Mouse (Mus musculus) kidney, embryonic 14.5 days (tissue): ENCODE measurements around the gene Hsp90b1. TPM values are rescaled to one million over a fixed set of nuclear protein-coding genes. Genes with fewer than 3 reads are reported as not detected.
A peak's percentile ranks its signal among the peaks of the same experiment; 100 is the strongest.

Experiments
- ATAC-seq: fragments of 200-750 bp; cut with Nextera tagmentation; 2 replicates; pipeline ENCODE4 v1.8.0; 2017; ENCODE audit warnings: moderate number of reproducible peaks, mild to moderate bottlenecking, moderate TSS enrichment, moderate library complexity; ENCODE audit not compliant: low FRiP score, low TSS enrichment
- H3K27ac ChIP-seq: fragments of 300-500 bp; sonication (generic); 2 replicates; pipeline ENCODE4 v1.5.1; 2014; ENCODE audit warnings: low read depth, mild to moderate bottlenecking, low read length, moderate library complexity, mixed read lengths
- H3K27me3 ChIP-seq: fragments of 300-500 bp; sonication (generic); 2 replicates; pipeline ENCODE4 v1.6.1; 2014; ENCODE audit warnings: mild to moderate bottlenecking, low read length; ENCODE audit not compliant: control insufficient read depth, insufficient read depth
- H3K36me3 ChIP-seq: fragments of 300-500 bp; sonication (generic); 2 replicates; pipeline ENCODE4 v1.6.1; 2014; ENCODE audit warnings: low read length, mixed read lengths; ENCODE audit not compliant: control insufficient read depth, insufficient read depth
- H3K4me1 ChIP-seq: fragments of 300-500 bp; sonication (generic); 2 replicates; pipeline ENCODE4 v1.6.1; 2014; ENCODE audit warnings: low read length, mixed read lengths; ENCODE audit not compliant: control insufficient read depth, insufficient read depth
- H3K4me2 ChIP-seq: fragments of 300-500 bp; sonication (generic); replicated peaks from 2 replicates; pipeline ENCODE4 v1.6.1; 2014; ENCODE audit warnings: low read depth, mild to moderate bottlenecking, low read length
- H3K4me3 ChIP-seq: fragments of 300-500 bp; sonication (generic); 2 replicates; pipeline ENCODE4 v1.5.1; 2014; ENCODE audit warnings: mild to moderate bottlenecking, low read length
- H3K9ac ChIP-seq: fragments of 300-500 bp; sonication (generic); 2 replicates; pipeline ENCODE4 v1.6.1; 2014; ENCODE audit warnings: low read depth, mild to moderate bottlenecking, low read length, moderate library complexity
- H3K9me3 ChIP-seq: fragments of 300-500 bp; sonication (generic); 2 replicates; pipeline ENCODE4 v1.6.1; 2016; ENCODE audit warnings: low read length; ENCODE audit not compliant: control insufficient read depth
- WGBS: fragments of 180-500 bp; shearing (Covaris S2); extraction: QIAGEN DNeasy Blood & Tissue Kit; methylation state at CpG from one replicate; pipeline ENCODE4 v1.1.7; 2014; 5-methylcytosine and 5-hydroxymethylcytosine counted together
- polyA plus RNA-seq: library from polyadenylated mRNA; unstranded; fragments of >200 nt; fragmentation: Nextera tagmentation; extraction: Ambion mirVana; gene quantifications from 2 replicates; pipeline ENCODE4 v1.2.1, GENCODE M21; 2014

Hsp90b1 gene
- polyA plus RNA-seq, 1 experiment from 2014 or later = 591 TPM

- Histone ChIP-seq H3K4me3 (no peak overlapping the region), H3K9ac (peak overlapping the region; percentile 63; the same call in 1 of the 2 replicates), H3K9me3 (no peaks in the 10 kb centered on the region), H3K27me3 (no peaks in the 10 kb centered on the region), H3K4me1 (peaks cover 25% of the 10 kb centered on the region), H3K27ac (peak overlapping the region; percentile 88; the same call in 1 of the 2 replicates), H3K4me2 (no peak overlapping the region), H3K36me3 (peaks cover 21% of the 10 kb centered on the region)
- ATAC-seq = no peak
- WGBS = 92% methylated on average over 3 of the region's 3 CpGs
Measured at GRCm38 (mm10) chr10:86707134-86707533, 1.8 kb upstream of the Hsp90b1 start.

- Histone ChIP-seq H3K4me2 (peak overlapping the region; percentile 66), H3K4me3 (peak overlapping the region; percentile 94), H3K9ac (peak overlapping the region; percentile 63), H3K36me3 (peaks cover 29% of the 10 kb centered on the region), H3K4me1 (peaks cover 33% of the 10 kb centered on the region), H3K27ac (peak overlapping the region; percentile 88), H3K27me3 (no peaks in the 10 kb centered on the region), H3K9me3 (no peaks in the 10 kb centered on the region)
- WGBS = 4% methylated on average over 33 of the region's 33 CpGs
- ATAC-seq = peak; percentile 87
Measured at GRCm38 (mm10) chr10:86705922-86706752, 828 bp upstream of the Hsp90b1 start.

- peaks cover 44% of the 10 kb centered on the region for H3K36me3 ChIP-seq
- under 1% methylated on average over 33 of the region's 33 CpGs for WGBS
- ATAC-seq = peak; percentile 2; the same call in 1 of the 2 replicates
- H3K27ac ChIP-seq = peak overlapping the region; percentile 80
- no peaks in the 10 kb centered on the region for H3K9me3 ChIP-seq
- peak overlapping the region; percentile 88 for H3K4me2 ChIP-seq
- H3K4me1 ChIP-seq = peaks cover 43% of the 10 kb centered on the region
- peak overlapping the region; percentile 94 for H3K4me3 ChIP-seq
- H3K27me3 ChIP-seq = no peaks in the 10 kb centered on the region
- peak overlapping the region; percentile 95 for H3K9ac ChIP-seq
Measured at GRCm38 (mm10) chr10:86704589-86705191, 619 bp downstream of the Hsp90b1 start.

- Histone ChIP-seq H3K27me3 (no peaks in the 10 kb centered on the region), H3K36me3 (peaks cover 49% of the 10 kb centered on the region), H3K4me3 (peak overlapping the region; percentile 94), H3K4me2 (peak overlapping the region; percentile 88), H3K9ac (peak overlapping the region; percentile 95), H3K27ac (no peak overlapping the region), H3K9me3 (no peaks in the 10 kb centered on the region), H3K4me1 (peaks cover 43% of the 10 kb centered on the region)
- WGBS = 4% methylated on average over 8 of the region's 8 CpGs
- ATAC-seq = no peak
Measured at GRCm38 (mm10) chr10:86704141-86704540, 1.2 kb downstream of the Hsp90b1 start.

- H3K9ac ChIP-seq = peak overlapping the region; percentile 95
- H3K9me3 ChIP-seq = no peaks in the 10 kb centered on the region
- H3K36me3 ChIP-seq = peaks cover 55% of the 10 kb centered on the region
- no peak for ATAC-seq
- H3K27me3 ChIP-seq = no peaks in the 10 kb centered on the region
- peak overlapping the region; percentile 88 for H3K4me2 ChIP-seq
- H3K27ac ChIP-seq = no peak overlapping the region
- peak overlapping the region; percentile 94 for H3K4me3 ChIP-seq
- 66% methylated on average over 4 of the region's 4 CpGs for WGBS
- peaks cover 43% of the 10 kb centered on the region for H3K4me1 ChIP-seq
Measured at GRCm38 (mm10) chr10:86703375-86703774, 1.9 kb downstream of the Hsp90b1 start.

GRCm38 (mm10) chr10:86702312-86702920 lies 2.9 kb downstream of the Hsp90b1 start:
- no peaks in the 10 kb centered on the region for H3K9me3 ChIP-seq
- no peak for ATAC-seq
- WGBS = 51% methylated on average over 4 of the region's 4 CpGs
- 0 out of 2 replicates have a peak overlapping the region, but pooled peaks have one; percentile 18 for H3K9ac ChIP-seq
- H3K4me1 ChIP-seq = peaks cover 43% of the 10 kb centered on the region
- H3K36me3 ChIP-seq = peaks cover 65% of the 10 kb centered on the region
- no peak overlapping the region for H3K27ac ChIP-seq
- H3K27me3 ChIP-seq = no peaks in the 10 kb centered on the region
- peak overlapping the region; percentile 94 for H3K4me3 ChIP-seq
- H3K4me2 ChIP-seq = 0 out of 2 replicates have a peak overlapping the region, but pooled peaks have one; percentile 88

- ATAC-seq = no peak
- Histone ChIP-seq H3K4me2 (peak overlapping the region; percentile 2), H3K27ac (no peak overlapping the region), H3K27me3 (no peaks in the 10 kb centered on the region), H3K36me3 (peaks cover 72% of the 10 kb centered on the region), H3K9me3 (no peaks in the 10 kb centered on the region), H3K4me3 (peak overlapping the region; percentile 4; the same call in 1 of the 2 replicates), H3K9ac (0 out of 2 replicates have a peak overlapping the region, but pooled peaks have one; percentile 32), H3K4me1 (peaks cover 37% of the 10 kb centered on the region)
- 69% methylated on average over 3 of the region's 3 CpGs for WGBS
Measured at GRCm38 (mm10) chr10:86700973-86701372, 4.3 kb downstream of the Hsp90b1 start.

- peak overlapping the region; percentile 0; the same call in 1 of the 2 replicates for H3K4me2 ChIP-seq
- H3K36me3 ChIP-seq = peaks cover 79% of the 10 kb centered on the region
- no peaks in the 10 kb centered on the region for H3K9me3 ChIP-seq
- ATAC-seq = no peak
- H3K27ac ChIP-seq = no peak overlapping the region
- H3K9ac ChIP-seq = no peak overlapping the region
- H3K4me3 ChIP-seq = peak overlapping the region; percentile 4; the same call in 1 of the 2 replicates
- WGBS = 59% methylated on average over 3 of the region's 3 CpGs
- peaks cover 37% of the 10 kb centered on the region for H3K4me1 ChIP-seq
- H3K27me3 ChIP-seq = no peaks in the 10 kb centered on the region
Measured at GRCm38 (mm10) chr10:86700251-86700650, 5.1 kb downstream of the Hsp90b1 start.
